Mouse (Mus musculus): ENCODE data around the gene Mapk8ip1. TPM values are rescaled to one million over a fixed set of nuclear protein-coding genes. Genes with fewer than 3 reads are reported as not detected.

Mapk8ip1 gene
- polyA plus RNA-seq, 1 experiment from 2014 or later: 6.3 TPM

DNA sequence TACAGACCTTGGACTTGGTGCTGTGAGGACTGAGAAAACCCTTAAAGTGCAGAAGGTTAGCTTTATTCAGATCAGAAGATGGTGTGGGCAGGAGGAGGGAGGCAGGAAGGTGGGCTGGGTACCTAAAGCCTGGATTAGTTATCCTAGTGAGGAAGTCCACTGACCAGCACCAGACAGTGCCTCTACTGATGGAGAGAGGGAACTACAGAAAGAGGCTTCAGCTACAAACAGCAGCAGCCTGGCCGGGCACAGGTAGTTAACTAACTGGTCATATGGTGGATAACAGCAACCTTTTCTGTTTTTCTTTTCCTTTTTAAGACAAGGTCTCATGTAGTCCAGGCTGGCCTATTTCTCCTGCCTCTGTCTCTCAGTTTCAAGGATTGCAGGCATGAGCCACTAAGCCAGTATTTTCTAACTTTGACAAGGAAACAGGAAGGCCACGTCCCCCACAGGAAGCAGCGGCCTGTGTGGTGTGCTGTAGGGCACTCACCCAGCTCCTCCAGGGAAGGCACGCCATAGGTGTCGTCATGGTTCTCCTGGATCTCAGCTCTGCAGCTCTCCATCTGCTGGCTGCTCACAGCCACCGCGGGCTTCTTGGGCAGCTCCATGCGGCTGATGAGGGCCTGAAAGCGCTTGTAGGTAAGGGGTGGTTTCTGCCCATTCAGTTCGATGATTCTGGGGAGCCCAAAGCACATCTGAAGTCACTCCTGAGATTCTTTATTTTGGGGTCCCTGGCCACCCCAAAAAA lies 21.5 kb upstream of the Mapk8ip1 start:
- H3K4me2 ChIP-seq: no peak overlapping the region
- no peak overlapping the region for H3K27ac ChIP-seq (ENCODE audit: low read depth, low read length)
- no peak overlapping the region for H3K4me3 ChIP-seq (ENCODE audit: low read depth, low read length)
- 62% methylated on average over 10 of the region's 10 CpGs for WGBS
- peaks cover 38% of the 10 kb centered on the region for H3K36me3 ChIP-seq (ENCODE audit: control insufficient read depth, insufficient read depth, low read length)
- DNase-seq (ENCODE audit: low spot score) (no peak), ATAC-seq (replicated peaks; ENCODE audit: low FRiP score) (no peak)
- no peaks in the 10 kb centered on the region for H3K27me3 ChIP-seq (replicated peaks; ENCODE audit: control insufficient read depth, insufficient read depth, low read length)
- no peak overlapping the region for H3K9ac ChIP-seq (ENCODE audit: low read depth, low read length)
- no peaks in the 10 kb centered on the region; the same call in 1 of the 2 replicates for H3K4me1 ChIP-seq (replicated peaks; ENCODE audit: control insufficient read depth, insufficient read depth, low read length)
- H3K9me3 ChIP-seq (ENCODE audit: control insufficient read depth, low read length): no peaks in the 10 kb centered on the region

GRCm38 (mm10) chr2:92421723-92422387 lies 20.8 kb upstream of the Mapk8ip1 start:
- Histone ChIP-seq H3K4me3 (ENCODE audit: low read depth, low read length) (no peak overlapping the region), H3K27ac (ENCODE audit: low read depth, low read length) (no peak overlapping the region), H3K9ac (ENCODE audit: low read depth, low read length) (no peak overlapping the region), H3K4me2 (no peak overlapping the region), H3K36me3 (ENCODE audit: control insufficient read depth, insufficient read depth, low read length) (peaks cover 38% of the 10 kb centered on the region), H3K9me3 (ENCODE audit: control insufficient read depth, low read length) (no peaks in the 10 kb centered on the region), H3K27me3 (replicated peaks; ENCODE audit: control insufficient read depth, insufficient read depth, low read length) (no peaks in the 10 kb centered on the region), H3K4me1 (replicated peaks; ENCODE audit: control insufficient read depth, insufficient read depth, low read length) (no peaks in the 10 kb centered on the region)
- WGBS: 88% methylated on average over 7 of the region's 7 CpGs
- no peak for ATAC-seq (replicated peaks; ENCODE audit: low FRiP score)
- no peak for DNase-seq (ENCODE audit: low spot score)

- DNase-seq (ENCODE audit: low spot score) (no peak), ATAC-seq (replicated peaks; ENCODE audit: low FRiP score) (no peak)
- no peaks in the 10 kb centered on the region for H3K27me3 ChIP-seq (replicated peaks; ENCODE audit: control insufficient read depth, insufficient read depth, low read length)
- peaks cover 67% of the 10 kb centered on the region for H3K36me3 ChIP-seq (ENCODE audit: control insufficient read depth, insufficient read depth, low read length)
- H3K9me3 ChIP-seq (ENCODE audit: control insufficient read depth, low read length): no peaks in the 10 kb centered on the region
- H3K27ac ChIP-seq (ENCODE audit: low read depth, low read length): no peak overlapping the region
- H3K4me2 ChIP-seq: no peak overlapping the region
- no peak overlapping the region for H3K9ac ChIP-seq (ENCODE audit: low read depth, low read length)
- H3K4me3 ChIP-seq (ENCODE audit: low read depth, low read length): no peak overlapping the region
- 89% methylated on average over 10 of the region's 10 CpGs for WGBS
- H3K4me1 ChIP-seq (replicated peaks; ENCODE audit: control insufficient read depth, insufficient read depth, low read length): no peaks in the 10 kb centered on the region
These were observed 10.6 kb upstream of the Mapk8ip1 start for GRCm38 (mm10) chr2:92411705-92412104.

DNA sequence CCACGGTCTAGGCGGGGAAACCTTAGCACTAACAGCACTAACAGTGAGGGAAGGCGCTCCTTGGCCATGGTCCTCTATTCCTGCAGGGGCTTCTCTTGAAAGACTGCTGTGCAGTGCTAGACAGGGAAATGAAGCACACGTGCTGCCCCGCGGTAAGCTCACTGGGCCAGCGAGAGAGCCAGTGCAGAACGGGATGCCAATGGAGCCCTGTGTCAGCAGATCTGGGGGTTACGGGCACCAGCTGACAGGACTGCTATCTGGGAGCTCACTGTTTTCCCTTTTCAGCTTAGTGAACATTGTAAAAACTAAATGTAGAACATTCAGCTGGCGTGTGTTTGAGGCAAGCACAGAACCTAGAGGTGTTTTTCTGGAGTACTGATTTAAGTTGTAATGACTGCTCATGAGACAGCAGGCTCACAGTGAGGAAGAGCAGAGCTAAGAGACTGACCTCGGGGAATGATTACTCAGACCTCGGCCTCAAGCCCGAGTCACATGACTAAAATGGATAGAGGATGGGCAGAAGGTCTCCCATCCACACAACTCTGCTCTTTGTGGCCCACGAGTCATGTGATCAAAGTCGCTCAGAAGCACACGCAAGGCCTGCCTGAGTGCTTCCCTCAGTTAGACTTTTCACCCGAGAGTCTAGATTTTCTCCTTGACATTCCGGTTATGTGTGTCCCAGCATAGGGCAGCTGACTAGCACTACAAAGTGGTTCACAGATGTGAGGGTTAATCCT lies 7.4 kb upstream of the Mapk8ip1 start:
- Histone ChIP-seq H3K4me1 (replicated peaks; ENCODE audit: control insufficient read depth, insufficient read depth, low read length) (no peaks in the 10 kb centered on the region), H3K9me3 (ENCODE audit: control insufficient read depth, low read length) (no peaks in the 10 kb centered on the region), H3K9ac (ENCODE audit: low read depth, low read length) (no peak overlapping the region), H3K4me2 (no peak overlapping the region), H3K27ac (ENCODE audit: low read depth, low read length) (no peak overlapping the region), H3K4me3 (ENCODE audit: low read depth, low read length) (no peak overlapping the region), H3K36me3 (ENCODE audit: control insufficient read depth, insufficient read depth, low read length) (peaks cover 55% of the 10 kb centered on the region), H3K27me3 (replicated peaks; ENCODE audit: control insufficient read depth, insufficient read depth, low read length) (no peaks in the 10 kb centered on the region)
- DNase-seq (ENCODE audit: low spot score) (no peak), ATAC-seq (replicated peaks; ENCODE audit: low FRiP score) (no peak)
- 88% methylated on average over 18 of the region's 18 CpGs for WGBS

DNA sequence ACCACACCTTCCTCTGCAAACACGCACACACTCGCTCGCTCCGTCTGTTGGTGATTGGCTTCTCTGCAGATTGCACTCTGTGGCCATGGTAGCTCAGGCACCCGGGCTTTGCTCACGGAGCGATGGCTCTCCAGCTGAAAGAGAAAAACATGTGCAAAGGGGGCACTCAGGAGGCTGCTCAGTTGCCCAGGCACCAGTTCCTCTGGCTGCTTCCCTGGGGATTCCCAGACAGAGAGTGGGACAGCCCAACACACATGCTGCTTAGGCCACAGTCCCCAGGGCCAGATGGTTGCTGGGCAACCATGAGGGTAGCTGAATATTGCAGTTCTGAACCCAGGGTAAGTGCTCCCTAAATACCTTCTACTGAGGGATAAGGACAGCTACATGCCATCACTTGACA lies 4.6 kb upstream of the Mapk8ip1 start:
- Histone ChIP-seq H3K4me2 (no peak overlapping the region), H3K27me3 (replicated peaks; ENCODE audit: control insufficient read depth, insufficient read depth, low read length) (peaks cover 5% of the 10 kb centered on the region), H3K9me3 (ENCODE audit: control insufficient read depth, low read length) (no peaks in the 10 kb centered on the region), H3K4me3 (ENCODE audit: low read depth, low read length) (no peak overlapping the region), H3K27ac (ENCODE audit: low read depth, low read length) (no peak overlapping the region), H3K4me1 (replicated peaks; ENCODE audit: control insufficient read depth, insufficient read depth, low read length) (no peaks in the 10 kb centered on the region), H3K9ac (ENCODE audit: low read depth, low read length) (no peak overlapping the region), H3K36me3 (ENCODE audit: control insufficient read depth, insufficient read depth, low read length) (peaks cover 35% of the 10 kb centered on the region)
- DNase-seq (ENCODE audit: low spot score): no peak
- no peak for ATAC-seq (replicated peaks; ENCODE audit: low FRiP score)
- WGBS: 93% methylated on average over 7 of the region's 7 CpGs

DNA sequence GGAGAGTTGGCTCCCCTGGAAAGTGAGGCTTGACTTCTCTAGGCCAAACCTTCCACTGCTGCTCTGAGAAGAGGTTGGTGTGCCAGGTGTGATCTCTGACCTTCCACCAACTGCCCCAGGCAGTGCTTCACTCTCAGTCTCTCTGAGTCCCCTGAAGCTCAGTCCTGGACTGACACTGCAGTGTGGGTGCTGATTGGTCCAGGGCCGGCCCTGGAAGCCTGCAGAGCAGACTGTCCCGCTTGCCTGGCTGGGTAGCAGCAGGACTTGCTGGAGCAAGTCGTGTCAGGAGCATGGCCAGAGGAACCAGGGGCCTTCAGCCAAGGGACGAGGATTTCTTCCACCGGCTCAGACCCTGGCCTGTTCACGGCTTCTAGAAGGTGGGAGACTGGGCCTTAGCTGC lies 3.7 kb upstream of the Mapk8ip1 start:
- Histone ChIP-seq H3K9me3 (ENCODE audit: control insufficient read depth, low read length) (no peaks in the 10 kb centered on the region), H3K9ac (ENCODE audit: low read depth, low read length) (no peak overlapping the region), H3K4me3 (ENCODE audit: low read depth, low read length) (no peak overlapping the region), H3K4me1 (replicated peaks; ENCODE audit: control insufficient read depth, insufficient read depth, low read length) (no peaks in the 10 kb centered on the region), H3K36me3 (ENCODE audit: control insufficient read depth, insufficient read depth, low read length) (peaks cover 26% of the 10 kb centered on the region), H3K27ac (ENCODE audit: low read depth, low read length) (no peak overlapping the region), H3K27me3 (replicated peaks; ENCODE audit: control insufficient read depth, insufficient read depth, low read length) (peaks cover 10% of the 10 kb centered on the region), H3K4me2 (no peak overlapping the region)
- no peak for ATAC-seq (replicated peaks; ENCODE audit: low FRiP score)
- DNase-seq (ENCODE audit: low spot score): no peak
- 85% methylated on average over 6 of the region's 6 CpGs for WGBS

DNA sequence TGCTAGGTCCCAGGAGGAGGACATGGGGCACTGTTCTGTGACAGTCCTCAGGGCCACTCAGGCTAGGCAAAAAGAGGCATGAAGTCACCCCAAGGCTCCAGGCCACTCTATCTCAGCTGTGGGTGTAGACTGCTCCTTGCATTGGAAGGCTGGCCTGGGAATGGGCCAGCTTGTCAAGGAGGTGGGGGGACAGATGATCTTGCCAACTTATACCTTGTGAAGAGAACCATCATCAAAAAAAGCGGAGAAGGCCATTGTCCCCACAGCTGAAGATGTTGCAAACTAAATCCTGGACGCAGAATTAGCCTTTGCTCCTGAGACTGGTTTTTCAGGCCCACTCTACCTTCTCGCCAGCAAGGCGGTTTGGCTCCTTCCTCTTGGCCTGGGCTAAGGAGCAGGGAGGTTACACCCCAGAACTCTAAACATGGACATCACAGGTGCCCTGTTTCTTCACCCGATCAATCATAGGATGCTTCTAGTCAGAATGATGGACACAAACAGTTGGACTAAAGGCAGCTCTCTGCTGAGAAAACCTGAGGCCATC lies 2.8 kb upstream of the Mapk8ip1 start:
- peaks cover 20% of the 10 kb centered on the region; the same call in 1 of the 2 replicates for H3K36me3 ChIP-seq (ENCODE audit: control insufficient read depth, insufficient read depth, low read length)
- no peak overlapping the region for H3K4me3 ChIP-seq (ENCODE audit: low read depth, low read length)
- ATAC-seq (replicated peaks; ENCODE audit: low FRiP score) (no peak), DNase-seq (ENCODE audit: low spot score) (no peak)
- H3K4me1 ChIP-seq (replicated peaks; ENCODE audit: control insufficient read depth, insufficient read depth, low read length): no peaks in the 10 kb centered on the region
- H3K27me3 ChIP-seq (replicated peaks; ENCODE audit: control insufficient read depth, insufficient read depth, low read length): peaks cover 14% of the 10 kb centered on the region
- H3K9me3 ChIP-seq (ENCODE audit: control insufficient read depth, low read length): no peaks in the 10 kb centered on the region
- no peak overlapping the region for H3K9ac ChIP-seq (ENCODE audit: low read depth, low read length)
- WGBS: 93% methylated on average over 5 of the region's 5 CpGs
- no peak overlapping the region for H3K27ac ChIP-seq (ENCODE audit: low read depth, low read length)
- no peak overlapping the region for H3K4me2 ChIP-seq

- H3K4me3 ChIP-seq (ENCODE audit: low read depth, low read length): no peak overlapping the region
- no peaks in the 10 kb centered on the region for H3K9me3 ChIP-seq (ENCODE audit: control insufficient read depth, low read length)
- H3K36me3 ChIP-seq (ENCODE audit: control insufficient read depth, insufficient read depth, low read length): peaks cover 10% of the 10 kb centered on the region; the same call in 1 of the 2 replicates
- 79% methylated on average over 4 of the region's 4 CpGs for WGBS
- H3K4me1 ChIP-seq (replicated peaks; ENCODE audit: control insufficient read depth, insufficient read depth, low read length): no peaks in the 10 kb centered on the region
- no peak for DNase-seq (ENCODE audit: low spot score)
- H3K4me2 ChIP-seq: no peak overlapping the region
- ATAC-seq (replicated peaks; ENCODE audit: low FRiP score): no peak
- H3K9ac ChIP-seq (ENCODE audit: low read depth, low read length): no peak overlapping the region
- peaks cover 14% of the 10 kb centered on the region for H3K27me3 ChIP-seq (replicated peaks; ENCODE audit: control insufficient read depth, insufficient read depth, low read length)
- no peak overlapping the region for H3K27ac ChIP-seq (ENCODE audit: low read depth, low read length)
These were observed 1.7 kb upstream of the Mapk8ip1 start for GRCm38 (mm10) chr2:92402591-92403326.

Measured in liver, embryonic 11.5 days (tissue).